Mouse (Mus musculus) lung, adult 18-20 months (tissue): ENCODE measurements around the gene Svop.

ENCODE experiments used
- DNase-seq, 2 experiments: peaks; one replicate each; pipeline ENCODE4 v3.0.0; 2022; ENCODE audit warnings: mixed read lengths in 2 of 2

Gene Svop

DNA sequence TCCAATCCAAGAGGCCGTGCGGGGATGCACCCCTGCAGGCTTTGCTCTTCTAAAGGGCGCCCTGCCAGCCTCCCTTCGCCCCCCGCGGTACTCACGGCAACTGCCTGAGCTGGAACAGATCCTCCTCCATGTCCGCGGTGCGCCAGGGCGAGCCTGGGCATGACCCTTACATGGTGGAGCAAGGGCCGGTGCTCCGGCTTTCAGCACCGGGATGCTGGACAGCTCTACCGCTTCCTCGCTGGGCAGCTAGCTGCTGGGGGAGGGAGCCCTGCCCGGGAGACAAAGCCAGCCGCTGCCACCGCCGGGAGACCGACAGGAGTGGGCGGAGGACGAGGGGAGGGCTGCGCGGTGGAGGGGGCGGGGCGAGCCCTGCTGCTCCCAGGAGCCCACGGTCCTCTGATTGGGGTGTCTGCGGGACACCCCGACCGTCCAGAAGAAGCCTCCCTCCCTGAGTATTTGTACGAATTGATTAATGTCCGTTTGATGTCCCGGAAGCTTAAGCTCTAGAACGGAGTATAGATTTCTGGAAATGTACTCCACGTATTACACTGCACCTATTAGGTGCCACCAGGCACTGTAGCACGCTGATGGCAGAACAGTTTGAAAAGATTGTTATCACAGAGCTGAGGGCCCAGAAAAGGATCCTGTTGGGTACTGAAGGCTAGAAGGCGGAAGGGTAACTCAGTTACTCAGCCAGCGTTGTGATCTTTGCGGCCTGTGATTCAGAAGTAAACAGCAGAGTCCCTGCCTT lies at the start of gene Svop:
Svop (minus strand) TSS at position 514 of the 751 bp plus-strand sequence.
- DNase-seq = peak; percentile 57 to 75

DNA sequence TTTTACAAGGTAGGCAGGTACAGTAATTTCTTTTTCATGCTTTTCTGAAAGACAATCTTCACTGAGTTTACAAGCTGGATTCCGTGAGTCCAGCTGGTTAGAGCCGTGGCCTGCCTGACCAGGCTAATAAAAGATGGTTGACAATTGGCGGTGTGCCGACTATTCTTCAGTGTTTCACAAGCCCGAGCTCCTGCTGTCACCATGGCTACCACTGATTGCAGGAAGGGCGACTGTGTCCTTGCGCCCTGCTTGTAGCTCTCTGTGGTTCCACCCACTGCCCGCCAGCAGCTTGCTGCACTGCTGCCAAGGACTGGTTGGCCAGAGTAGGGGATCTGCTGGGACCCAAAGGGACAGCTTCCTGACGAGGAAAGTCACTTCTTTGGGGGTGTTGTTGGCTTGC lies 47.8 kb upstream of the Svop start:
- DNase-seq = peak; percentile 88 to 92

GRCm38 (mm10) chr5:114138277-114139164 lies 47.2 kb upstream of the Svop start:
- DNase-seq = peak; percentile 31 to 44

GRCm38 (mm10) chr5:114137481-114138276 lies 46.3 kb upstream of the Svop start:
- DNase-seq = no peak

DNA sequence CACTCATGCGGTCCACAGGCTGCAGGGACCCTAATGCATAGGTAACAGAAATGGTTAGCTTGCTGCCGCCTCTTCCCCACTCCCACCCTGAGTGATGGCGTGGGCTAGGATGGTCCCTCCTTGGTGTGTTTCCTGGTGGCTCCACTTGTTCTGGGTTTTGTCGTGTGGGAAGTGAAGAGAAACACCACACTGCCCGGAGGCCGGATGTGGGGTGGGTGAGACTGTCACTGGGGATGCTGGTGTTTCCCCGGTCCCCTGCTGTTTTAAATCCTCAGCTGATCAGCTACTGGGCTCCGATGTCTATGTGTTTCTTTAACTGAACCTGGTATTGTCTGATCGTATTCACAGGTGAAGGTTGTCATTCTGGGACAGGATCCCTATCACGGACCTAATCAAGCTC lies 44.1 kb upstream of the Svop start:
- no peak for DNase-seq

DNA sequence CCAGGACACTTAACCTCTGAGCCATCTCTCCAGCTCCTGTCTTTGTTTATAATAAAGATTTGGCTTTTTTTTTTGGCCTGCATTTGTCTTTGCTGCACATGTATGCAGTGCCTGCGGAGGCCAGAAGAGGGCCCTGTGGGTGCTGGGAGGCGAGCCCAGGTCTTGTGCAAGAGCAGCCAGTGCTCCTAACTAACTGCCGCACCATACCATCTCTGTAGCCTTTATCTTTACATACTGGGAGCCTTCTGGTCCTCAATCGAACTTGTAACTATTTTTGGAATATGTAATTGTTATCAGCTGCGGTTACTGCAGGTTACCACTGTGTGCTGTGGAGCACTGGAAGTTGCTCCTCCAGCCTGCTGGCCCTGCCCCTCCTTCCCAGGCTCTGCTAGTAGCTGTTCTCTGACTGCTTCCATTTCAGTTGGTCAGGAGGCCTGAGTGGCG lies 42.7 kb upstream of the Svop start:
- peak; percentile 59 to 71 for DNase-seq

DNA sequence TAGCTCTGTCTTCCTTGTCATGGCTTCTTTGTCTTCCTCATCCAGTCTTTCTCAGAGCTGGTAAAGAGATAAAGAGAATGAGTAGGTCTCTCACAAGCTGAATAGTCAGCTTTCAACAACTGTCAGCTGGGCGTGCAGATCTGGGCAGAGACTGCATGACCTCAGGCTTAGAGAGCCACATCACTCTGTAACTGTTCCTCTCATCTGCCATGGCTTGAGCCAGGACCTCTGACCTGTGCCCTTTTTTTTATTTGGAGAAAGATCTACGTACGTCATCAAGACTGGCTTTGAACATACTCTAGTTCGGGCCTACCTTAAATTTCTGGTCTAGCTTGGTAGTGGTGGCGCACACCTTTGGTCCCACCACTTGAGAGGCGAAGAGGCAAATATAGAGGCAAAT lies 41.5 kb upstream of the Svop start:
- no peak for DNase-seq

GRCm38 (mm10) chr5:114131521-114131840 lies 40.1 kb upstream of the Svop start:
- peak; percentile 55 to 64 for DNase-seq

DNA sequence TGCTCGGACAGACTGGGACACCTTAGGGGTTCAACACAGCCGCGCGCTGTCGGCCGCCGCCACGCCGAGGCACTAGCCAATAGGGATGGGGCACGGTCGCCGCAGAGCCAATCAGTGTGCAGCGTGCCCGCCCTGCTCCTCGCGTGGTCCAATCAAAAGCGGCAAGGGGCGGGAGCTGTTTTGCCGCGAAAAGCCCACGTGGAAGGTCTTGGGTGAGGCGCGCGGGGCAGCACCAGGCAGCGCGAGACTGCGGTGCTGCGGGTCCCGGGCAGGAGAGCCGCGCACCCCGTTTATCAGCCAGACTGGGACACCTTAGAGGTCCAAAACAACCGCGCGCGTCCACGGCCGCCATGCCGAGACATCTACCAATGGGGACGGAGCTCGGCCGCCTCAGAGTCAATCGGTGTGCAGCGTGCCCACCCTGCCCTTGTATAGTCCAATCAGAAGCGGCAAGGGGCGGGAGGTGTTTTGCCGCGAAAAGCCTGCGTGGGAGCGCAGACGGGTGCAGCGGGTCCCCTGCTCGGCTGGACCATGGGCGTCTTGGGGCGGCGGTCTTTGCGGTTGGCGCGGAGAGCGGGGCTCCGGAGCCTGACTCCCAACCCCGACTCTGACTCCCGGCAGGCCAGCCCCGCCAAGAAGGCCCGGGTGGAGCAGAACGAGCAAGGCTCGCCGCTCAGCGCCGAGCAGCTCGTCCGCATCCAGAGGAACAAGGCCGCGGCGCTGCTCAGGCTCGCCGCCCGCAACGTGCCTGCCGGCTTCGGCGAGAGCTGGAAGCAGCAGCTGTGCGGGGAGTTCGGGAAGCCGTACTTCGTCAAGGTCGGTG lies 39.5 kb upstream of the Svop start:
- DNase-seq = peak; percentile 91

- DNase-seq = peak; percentile 28 to 31
Measured at GRCm38 (mm10) chr5:114130211-114130605, 38.8 kb upstream of the Svop start, which contains the start of gene Ung. Gene Ung, plus strand, starts transcription at chr5:114130386.

DNA sequence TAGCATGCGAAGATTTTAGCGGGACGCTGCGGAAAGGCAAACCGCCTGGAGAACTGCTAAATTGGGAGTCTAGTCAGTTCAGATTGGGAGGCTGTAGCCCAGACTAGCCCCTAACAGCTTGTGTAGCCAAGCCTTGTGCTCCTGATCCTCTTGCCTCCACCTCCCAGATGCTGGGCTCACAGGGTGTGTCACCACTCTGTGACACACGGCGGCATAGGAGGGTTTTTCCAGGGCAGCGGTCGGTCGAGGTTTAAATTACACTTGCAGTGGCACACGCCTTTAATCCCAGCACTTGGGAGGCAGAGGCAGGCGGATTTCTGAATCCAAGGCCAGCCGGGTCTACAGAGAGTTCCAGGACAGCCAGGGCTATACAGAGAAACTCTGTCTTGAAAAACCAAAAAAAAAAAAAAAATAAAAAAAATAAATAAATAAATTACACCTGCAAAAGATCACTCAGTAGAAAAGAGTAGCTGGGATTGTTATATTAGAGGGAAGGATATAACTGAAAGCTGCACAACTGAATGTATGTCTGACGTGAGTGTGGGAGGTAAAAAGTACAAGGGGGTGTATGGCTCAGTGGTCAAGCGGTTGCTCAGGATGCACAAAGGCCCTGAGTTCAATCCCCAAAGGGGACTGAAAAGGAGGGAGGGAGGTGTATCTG lies 38.3 kb upstream of the Svop start:
- DNase-seq = no peak

DNA sequence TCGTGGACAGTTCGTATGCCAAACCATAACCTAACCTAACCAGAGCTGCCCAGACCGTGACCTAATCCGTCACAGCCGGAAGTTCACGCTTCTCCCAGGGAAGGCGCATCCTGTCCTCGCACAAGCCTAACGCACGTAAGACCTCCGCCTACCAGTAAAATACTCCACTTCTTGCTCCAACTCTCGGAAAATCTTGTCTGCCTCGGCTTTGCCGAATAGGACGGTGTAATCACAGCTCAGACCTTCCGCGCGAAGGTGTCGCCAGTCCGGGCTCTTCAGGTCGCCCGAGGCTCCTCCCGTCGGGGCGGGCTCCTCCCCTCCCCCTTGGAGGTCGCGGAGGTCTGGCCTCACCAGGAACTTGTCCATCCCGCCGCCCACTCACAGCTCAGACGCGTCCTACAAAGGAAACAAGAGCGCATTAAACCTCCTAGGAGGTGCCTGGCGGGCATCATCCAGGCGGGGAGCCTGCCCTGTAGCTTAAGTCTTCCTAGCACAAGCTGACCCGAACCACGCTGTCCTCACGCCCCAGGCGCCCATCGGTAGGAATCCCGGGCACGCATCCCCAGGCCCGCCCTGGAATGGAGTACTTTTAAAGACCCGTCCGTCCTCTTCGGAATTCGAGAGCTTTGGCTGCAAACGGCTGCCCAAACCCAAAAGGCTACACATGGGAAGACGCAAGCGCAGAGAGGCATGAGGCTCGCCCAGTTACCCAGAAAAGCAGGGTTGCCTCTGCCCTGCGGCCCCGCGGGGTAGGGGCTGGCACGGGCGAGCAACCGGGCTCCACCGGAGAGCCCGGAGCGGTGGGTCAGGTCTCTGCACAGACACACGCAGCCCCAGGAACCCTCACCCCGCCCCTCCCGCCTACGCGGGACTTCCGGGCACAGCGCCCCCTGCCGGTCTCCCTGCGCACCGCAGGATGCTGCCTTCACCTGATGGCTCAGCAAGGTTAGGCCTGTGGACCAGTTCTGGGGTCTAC lies 36.3 kb upstream of the Svop start, which contains the start of gene Alkbh2:
Alkbh2 (minus strand) TSS at position 845 of the 976 bp plus-strand sequence.
- peak; percentile 76 to 78 for DNase-seq

GRCm38 (mm10) chr5:114126499-114127244 lies 35.3 kb upstream of the Svop start:
- no peak for DNase-seq

- no peak for DNase-seq
Measured at GRCm38 (mm10) chr5:114126008-114126407, 34.6 kb upstream of the Svop start.

- no peak for DNase-seq
Measured at GRCm38 (mm10) chr5:114119806-114120205, 28.4 kb upstream of the Svop start.

DNA sequence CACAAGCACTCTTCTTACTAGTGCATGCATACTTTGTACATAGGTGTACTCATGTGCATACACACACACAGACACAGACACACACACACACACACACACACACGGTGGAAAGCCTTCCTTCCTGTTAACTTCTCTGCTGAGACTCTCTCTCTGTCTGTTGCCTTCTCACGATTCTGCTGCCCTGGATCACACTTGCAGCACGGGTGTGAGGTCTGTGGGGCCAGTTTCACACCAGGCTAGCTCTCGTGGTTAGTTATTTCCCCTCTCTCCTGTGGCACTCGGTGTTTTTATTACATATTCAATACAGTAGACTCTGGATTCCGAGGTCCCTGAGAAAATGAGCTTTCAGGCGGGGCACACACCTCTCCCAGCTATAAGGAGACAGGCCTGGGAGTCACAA lies 25.2 kb upstream of the Svop start:
- no peak for DNase-seq

- no peak for DNase-seq
Measured at GRCm38 (mm10) chr5:114115030-114115429, 23.7 kb upstream of the Svop start.

GRCm38 (mm10) chr5:114113334-114113733 lies 22.0 kb upstream of the Svop start:
- no peak for DNase-seq

GRCm38 (mm10) chr5:114106391-114106935 lies 15.1 kb upstream of the Svop start:
- no peak for DNase-seq
